8 mouse cellular contexts compared by ENCODE assay signal in the genomic region with DNA sequence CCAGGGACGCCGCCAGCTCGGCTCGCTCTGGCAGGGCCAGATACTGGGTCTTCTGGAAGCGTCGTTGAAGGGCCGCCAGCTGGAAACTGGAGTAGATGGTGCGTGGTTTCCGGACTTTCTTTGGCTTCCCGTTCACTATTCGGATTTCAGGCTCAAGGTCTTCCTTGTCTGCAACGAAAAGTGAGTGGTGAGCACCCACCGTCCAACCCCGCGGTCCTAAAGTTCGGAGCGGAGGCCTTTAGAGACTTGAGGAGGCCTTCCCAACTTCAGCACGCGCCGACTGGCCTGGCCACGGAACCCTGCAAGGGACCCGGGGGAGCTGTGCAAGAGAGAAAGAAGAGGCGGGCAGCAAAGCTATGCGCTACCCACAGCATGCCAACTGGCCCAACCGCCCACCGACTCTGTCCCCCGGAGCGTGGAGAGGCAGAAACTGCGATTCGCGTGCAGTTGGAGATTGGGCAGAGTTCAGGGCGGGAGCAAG. TPM values are rescaled to one million over a fixed set of nuclear protein-coding genes. Genes with fewer than 3 reads are reported as not detected.
DNase-seq lines count a peak whose midpoint lies in the region; ATAC-seq lines count a peak whose summit lies in the region.

No protein-coding gene starts in this region.

- no peaks in the 10 kb centered on the region for H3K9me3 ChIP-seq in intestine, embryonic 14.5 days (ENCODE audit: control insufficient read depth, low read length)

- no peaks in the 10 kb centered on the region for H3K36me3 ChIP-seq in intestine, embryonic 14.5 days (ENCODE audit: control insufficient read depth, insufficient read depth, low read length)

- H3K4me1 ChIP-seq in intestine, embryonic 14.5 days (replicated peaks; ENCODE audit: control insufficient read depth, insufficient read depth, low read length): peaks cover 18% of the 10 kb centered on the region

- no peak for ATAC-seq in intestine, embryonic 14.5 days (replicated peaks; ENCODE audit: low FRiP score, low TSS enrichment, low read depth)

- H3K4me2 ChIP-seq in intestine, embryonic 14.5 days (ENCODE audit: low read length): peak overlapping the region; percentile 91

- peak overlapping the region; percentile 46 for H3K4me3 ChIP-seq in intestine, embryonic 14.5 days (ENCODE audit: low read depth, low read length)

- peak overlapping the region; percentile 16; the same call in 1 of the 2 replicates for H3K27ac ChIP-seq in intestine, embryonic 14.5 days (ENCODE audit: low read depth)

- H3K9ac ChIP-seq in intestine, embryonic 14.5 days (ENCODE audit: low read length): peak overlapping the region; percentile 34

- peaks cover 96% of the 10 kb centered on the region for H3K27me3 ChIP-seq in intestine, embryonic 14.5 days (replicated peaks; ENCODE audit: control insufficient read depth, insufficient read depth, low read length)

- DNase-seq in adrenal gland, adult 2 months: peak; percentile 27
- no peak for DNase-seq in adrenal gland, postnatal 10 days
- peak; percentile 23 for DNase-seq in thymus, postnatal 25 days
- no peak for DNase-seq in thymus, adult 18-20 months
- peak; percentile 83 for DNase-seq in intestine, embryonic 14.5 days (ENCODE audit: low spot score)
- peak; percentile 72 for DNase-seq in neural tube, embryonic 10.5 days (ENCODE audit: extremely low spot score, low spot score)
- DNase-seq in cerebellum, adult 9-11 months: no peak
- DNase-seq in cerebellum, adult 11-12 months: no peak

- WGBS in intestine, embryonic 14.5 days: 1% methylated on average over 32 of the region's 32 CpGs

RNA-seq across cellular contexts. Expression of a gene that starts 1.1 kb away (rescaled TPM):
- under 1 TPM; 0.26 to 0.28 TPM for total RNA-seq in adrenal gland, adult 2 months (2021)
- polyA plus RNA-seq in adrenal gland, adult 2 months (2012; rRNA removed): 0.54 and 0.80 TPM in 2 replicates
- total RNA-seq in adrenal gland, postnatal 10 days (2021): under 1 TPM; 0.09 to 0.24 TPM
- polyA plus RNA-seq in intestine, embryonic 14.5 days (2014; fragmentation: Nextera tagmentation; extraction: Ambion mirVana): 5.8 and 6.4 TPM in 2 replicates

RNA-seq across cellular contexts. Expression of a gene that starts 17.5 kb away (rescaled TPM):
- under 1 TPM; 0.14 to 0.31 TPM for total RNA-seq in adrenal gland, adult 2 months (2021)
- polyA plus RNA-seq in adrenal gland, adult 2 months (2012; rRNA removed): 0.26 and 1.2 TPM in 2 replicates
- under 1 TPM; 0.24 to 0.45 TPM for total RNA-seq in adrenal gland, postnatal 10 days (2021)
- polyA plus RNA-seq in intestine, embryonic 14.5 days (2014; fragmentation: Nextera tagmentation; extraction: Ambion mirVana): 8.0 and 9.8 TPM in 2 replicates

Comparison
In these comparisons a context has a peak if more than half of its experiments do, and no peak if none do; other contexts are left out.
1. DNase-seq: peak in adrenal gland, adult 2 months (single experiment), thymus, postnatal 25 days (single experiment), intestine, embryonic 14.5 days (single experiment) and neural tube, embryonic 10.5 days (single experiment); none in adrenal gland, postnatal 10 days (single experiment), thymus, adult 18-20 months (0 of 2), cerebellum, adult 9-11 months (single experiment) and cerebellum, adult 11-12 months (single experiment).